Mouse (Mus musculus) heart, postnatal 0 days (tissue): ENCODE data around the gene Gorasp1.

Source experiments
- CTCF ChIP-seq: IDR thresholded peaks from 2 replicates; pipeline ENCODE4 v1.5.1; 2016; ENCODE audit warnings: antibody characterized with exemption, control low read depth, low read depth
- EP300 ChIP-seq: IDR thresholded peaks from 2 replicates; pipeline ENCODE4 v1.6.1; 2016; ENCODE audit warnings: antibody characterized with exemption, low read depth

- TF ChIP-seq CTCF (no peak), EP300 (no peak)
Observed at GRCm38 (mm10) chr9:119893881-119894280, 43.5 kb downstream of the Gorasp1 start.
